Mouse (Mus musculus) olfactory bulb, adult 2 months (tissue): ENCODE measurements around the gene Gm10840. TPM values are rescaled to one million over a fixed set of nuclear protein-coding genes. Genes with fewer than 3 reads are reported as not detected.

Experiments
- H3K27ac ChIP-seq: fragments of 200-500 bp; 2 replicates; pipeline ENCODE4 v1.5.1; 2012; ENCODE audit warnings: low read depth, low read length; ENCODE audit not compliant: insufficient read depth
- H3K4me1 ChIP-seq: fragments of 200-500 bp; 2 replicates; pipeline ENCODE4 v1.6.1; 2012; ENCODE audit warnings: low read length; ENCODE audit not compliant: control insufficient read depth, insufficient read depth
- H3K4me3 ChIP-seq: fragments of 200-500 bp; 2 replicates; pipeline ENCODE4 v1.5.1; 2012; ENCODE audit warnings: mild to moderate bottlenecking, low read depth, low read length, moderate library complexity; ENCODE audit not compliant: insufficient read depth
- CTCF ChIP-seq: fragments of 200-500 bp; IDR thresholded peaks from 2 replicates; pipeline ENCODE4 v1.5.1; 2012; ENCODE audit warnings: low read depth, mild to moderate bottlenecking, low read length, moderate library complexity; ENCODE audit not compliant: insufficient read depth
- POLR2A ChIP-seq: fragments of 200-500 bp; IDR thresholded peaks from 2 replicates; pipeline ENCODE4 v1.6.1; 2012; ENCODE audit warnings: mild to moderate bottlenecking, low read depth, low read length, moderate library complexity; ENCODE audit not compliant: insufficient read depth
- WGBS: fragments of 180-500 bp; shearing (Covaris S2); methylation state at CpG from one replicate; pipeline ENCODE4 v1.1.7; 2018; 5-methylcytosine and 5-hydroxymethylcytosine counted together
- polyA plus RNA-seq: library from polyadenylated mRNA; stranded (reverse); fragments of >200 nt; gene quantifications from 2 replicates; pipeline ENCODE4 v1.2.4, GENCODE M21; 2012; ENCODE audit warnings: low replicate concordance; ENCODE audit not compliant: missing spikeins, insufficient read depth, insufficient read length

The Gm10840 gene
- polyA plus RNA-seq, 1 experiment: not detected

- no peak overlapping the region for H3K27ac ChIP-seq
- H3K4me3 ChIP-seq: no peak overlapping the region
- WGBS: 91% methylated on average over 19 of the region's 19 CpGs
- TF ChIP-seq POLR2A (no peak), CTCF (no peak)
- H3K4me1 ChIP-seq: no peaks in the 10 kb centered on the region
These were observed 40.9 kb downstream of the Gm10840 start for GRCm38 (mm10) chr11:106201337-106202122.

DNA sequence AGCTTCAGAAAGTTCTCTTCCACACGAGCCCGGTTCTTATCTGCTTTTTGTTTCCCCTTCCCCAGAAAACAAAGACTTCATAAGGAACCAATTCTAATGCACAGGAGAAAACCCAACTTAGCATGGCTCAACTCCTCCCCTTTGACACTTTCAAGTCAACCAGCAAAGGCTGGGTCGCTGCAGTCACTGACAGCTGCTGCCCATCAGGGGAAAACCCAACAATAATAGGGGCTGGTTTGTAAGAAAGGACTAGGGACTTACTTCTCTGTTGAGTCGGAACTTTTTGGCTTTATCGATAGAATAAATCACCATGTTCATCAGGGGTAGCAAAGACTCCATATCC lies 41.4 kb downstream of the Gm10840 start, which contains the start of gene Strada:
Strada (minus strand) TSS at position 46 of the 343 bp plus-strand sequence.
- Histone ChIP-seq H3K4me1 (no peaks in the 10 kb centered on the region), H3K27ac (no peak within 1 kb of the TSS), H3K4me3 (no peak within 1 kb of the TSS)
- WGBS: 84% methylated on average over 5 of the region's 5 CpGs
- no peak for TF ChIP-seq POLR2A
- TF ChIP-seq CTCF: no peak

Other genes starting within 250 kb of the Gm10840 start
- gene Cyb561, start 207.5 kb upstream of the Gm10840 start, polyA plus RNA-seq: not detected in 2 replicates
- gene Ace, start 192.9 kb upstream of the Gm10840 start, polyA plus RNA-seq: not detected in 2 replicates
- gene Ace3, start 166.2 kb upstream of the Gm10840 start, polyA plus RNA-seq: not detected in 2 replicates
- not detected in 2 replicates for gene Kcnh6, start 152.7 kb upstream of the Gm10840 start, polyA plus RNA-seq
- 52.7 and 159 TPM in 2 replicates for gene Dcaf7, start 124.0 kb upstream of the Gm10840 start, polyA plus RNA-seq
- not detected in 2 replicates for gene Taco1, start 94.8 kb upstream of the Gm10840 start, polyA plus RNA-seq
- not detected in 2 replicates for gene Map3k3, start 76.2 kb upstream of the Gm10840 start, polyA plus RNA-seq
- 164 and 291 TPM in 2 replicates for gene Limd2, start within 50 bp of the Gm10840 start, polyA plus RNA-seq
- 209 TPM in 1 of 2 replicates, not detected in the other for gene Strada, start 41.3 kb downstream of the Gm10840 start, polyA plus RNA-seq
- gene Ccdc47, start 55.5 kb downstream of the Gm10840 start, polyA plus RNA-seq: not detected in 2 replicates
- not detected in 2 replicates for gene Ddx42, start 56.1 kb downstream of the Gm10840 start, polyA plus RNA-seq
- not detected in 2 replicates for gene Ftsj3, start 95.2 kb downstream of the Gm10840 start, polyA plus RNA-seq
- not detected in 2 replicates for gene Psmc5, start 95.3 kb downstream of the Gm10840 start, polyA plus RNA-seq
- not detected in 2 replicates for gene Smarcd2, start 112.1 kb downstream of the Gm10840 start, polyA plus RNA-seq
- gene Tcam1, start 115.8 kb downstream of the Gm10840 start, polyA plus RNA-seq: not detected in 2 replicates
- not detected in 2 replicates for gene Gh, start 141.0 kb downstream of the Gm10840 start, polyA plus RNA-seq
- gene Cd79b, start 153.9 kb downstream of the Gm10840 start, polyA plus RNA-seq: not detected in 2 replicates
- gene Scn4a, start 192.4 kb downstream of the Gm10840 start, polyA plus RNA-seq: not detected in 2 replicates
- gene Prr29, start 204.6 kb downstream of the Gm10840 start, polyA plus RNA-seq: not detected in 2 replicates
- gene Icam2, start 227.2 kb downstream of the Gm10840 start, polyA plus RNA-seq: not detected in 2 replicates